Mouse (Mus musculus) frontal cortex, postnatal 36 days (tissue): ENCODE measurements around the gene Nr1d2.
"Not testable (repeated sequence)": the region's sequence is repeated elsewhere in the genome, so short reads cannot be mapped to it uniquely, and the experiment has no call there.

ENCODE experiments used
- DNase-seq, 2 experiments: peaks; one replicate each; pipeline ENCODE4 v3.0.0; 2022; ENCODE audit warnings: low spot score in 2 of 2

The Nr1d2 gene

DNA sequence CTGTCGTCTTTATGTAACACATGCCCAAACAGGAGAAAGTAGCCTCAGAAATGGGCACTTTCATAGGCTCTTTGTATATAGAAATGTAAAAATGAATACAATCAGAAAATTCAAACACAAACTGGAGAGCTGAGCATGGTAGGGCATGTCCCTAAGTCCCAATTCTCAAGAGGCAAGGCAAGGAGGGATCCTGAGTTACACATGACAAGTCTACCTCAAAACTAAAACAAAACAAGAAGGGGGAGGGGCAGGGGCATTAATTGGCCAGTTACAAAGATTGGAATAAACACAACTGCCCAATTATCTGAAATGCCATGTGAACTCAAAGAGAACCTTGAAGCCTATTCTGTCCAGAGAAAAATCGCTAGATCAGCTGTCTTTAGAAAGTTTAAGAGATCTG is 5.9 kb downstream of the Nr1d2 start:
- no peak for DNase-seq

- DNase-seq: not testable (repeated sequence)
Observed at GRCm38 (mm10) chr14:18231866-18232265, 7.1 kb downstream of the Nr1d2 start.

DNA sequence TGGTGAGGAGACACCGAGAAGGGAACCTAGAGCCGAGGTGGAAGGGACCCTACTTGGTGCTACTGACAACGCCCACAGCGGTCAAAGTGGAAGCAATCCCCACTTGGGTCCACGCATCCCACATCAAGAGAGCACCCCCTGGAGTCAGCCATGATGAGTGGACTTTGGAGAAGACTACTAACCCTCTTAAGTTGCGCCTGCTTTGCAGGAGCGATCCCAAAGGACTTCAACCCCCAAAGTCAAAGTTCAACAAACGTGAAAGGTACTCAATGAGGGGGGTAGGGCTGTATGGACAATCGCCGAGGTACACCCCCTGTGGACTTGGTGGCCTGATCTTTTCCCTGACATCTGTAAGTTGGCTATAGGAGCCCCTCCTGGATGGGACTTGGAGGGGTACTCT is 9.2 kb downstream of the Nr1d2 start:
- not testable (repeated sequence) for DNase-seq

GRCm38 (mm10) chr14:18226181-18226580 is 12.7 kb downstream of the Nr1d2 start:
- DNase-seq: not testable (repeated sequence)

GRCm38 (mm10) chr14:18225431-18225830 is 13.5 kb downstream of the Nr1d2 start:
- DNase-seq: not testable (repeated sequence)

DNA sequence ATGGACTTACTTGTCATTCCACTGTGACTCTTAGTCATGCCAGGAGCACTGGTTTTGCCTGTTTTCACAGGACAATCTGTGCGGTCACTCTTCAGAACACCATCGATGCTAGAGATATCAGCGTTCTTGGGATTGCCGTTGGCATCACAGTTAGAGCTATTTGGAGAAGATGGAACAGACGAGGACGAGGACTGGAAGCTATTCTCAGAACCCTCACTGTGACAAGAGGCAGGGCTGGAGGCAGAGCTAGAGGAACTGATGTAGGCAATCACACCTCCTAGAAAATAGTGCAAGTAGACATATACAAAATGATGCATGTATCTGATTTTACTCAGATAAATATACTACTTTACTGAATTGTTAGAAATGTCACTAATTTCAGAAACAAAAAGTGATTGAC is 16.9 kb downstream of the Nr1d2 start:
- peak in 1 of 2 experiments; percentile 44 for DNase-seq

GRCm38 (mm10) chr14:18217158-18217557 is 21.8 kb downstream of the Nr1d2 start:
- no peak for DNase-seq

GRCm38 (mm10) chr14:18216428-18216827 is 22.5 kb downstream of the Nr1d2 start:
- no peak for DNase-seq

GRCm38 (mm10) chr14:18210795-18211194 is 28.1 kb downstream of the Nr1d2 start:
- DNase-seq: no peak

- DNase-seq: not testable (repeated sequence)
Observed at GRCm38 (mm10) chr14:18204315-18204714, 34.6 kb downstream of the Nr1d2 start.

DNA sequence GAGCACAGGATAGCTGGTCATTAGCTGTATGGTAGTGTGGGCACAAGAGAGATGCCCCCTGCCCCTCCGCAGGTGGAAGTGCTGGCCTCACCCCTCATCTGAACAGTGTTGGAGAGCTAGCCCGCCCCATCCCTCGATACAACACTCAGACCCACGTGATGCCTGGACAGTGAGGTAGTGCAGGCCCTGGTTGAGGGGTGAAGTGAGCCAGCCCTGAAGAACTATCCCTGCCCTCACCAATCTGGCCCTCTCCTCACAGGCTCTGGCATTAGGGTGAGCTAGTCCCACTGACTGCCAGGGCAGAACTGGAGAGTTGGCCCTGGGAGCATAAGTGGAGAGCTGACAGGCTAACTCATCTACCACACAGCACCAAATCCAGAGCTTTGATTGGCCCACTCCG is 37.5 kb downstream of the Nr1d2 start:
- DNase-seq: no peak

- peak; percentile 50 to 70 for DNase-seq
Observed at GRCm38 (mm10) chr14:18186883-18187417, 52.0 kb downstream of the Nr1d2 start.

GRCm38 (mm10) chr14:18177531-18177930 is 61.4 kb downstream of the Nr1d2 start:
- not testable (repeated sequence) for DNase-seq

GRCm38 (mm10) chr14:18167597-18167996 is 71.3 kb downstream of the Nr1d2 start:
- DNase-seq: no peak

DNA sequence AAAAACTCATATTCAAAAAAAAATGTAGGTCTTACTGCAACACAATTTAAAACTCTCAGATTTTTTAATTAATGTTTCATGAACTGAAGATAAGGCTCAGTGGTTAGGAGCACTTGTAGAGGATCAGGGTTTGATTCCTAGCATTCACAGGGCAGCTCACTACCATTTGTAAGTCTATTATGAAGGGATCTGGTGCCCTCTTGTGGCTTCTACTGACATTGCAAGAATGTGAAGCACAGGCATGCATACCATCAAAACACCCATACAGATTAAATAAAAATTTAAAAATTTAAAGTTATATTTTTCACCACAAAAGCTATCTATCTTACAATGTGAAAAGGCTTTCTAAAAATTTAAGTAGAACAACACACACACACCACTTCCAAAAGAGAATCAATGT is 71.9 kb downstream of the Nr1d2 start:
- DNase-seq: peak; percentile 11 to 49
